Mouse (Mus musculus) activated CD4-positive, CD25-positive, alpha-beta regulatory T cell, adult 4 months (primary cell): ENCODE measurements around the gene Hao2. TPM values are rescaled to one million over a fixed set of nuclear protein-coding genes. Genes with fewer than 3 reads are reported as not detected.

Experiments
- ATAC-seq: one replicate; pipeline ENCODE4 v1.8.0; 2017
- polyA plus RNA-seq, 2 experiments: library from polyadenylated mRNA; unstranded; fragments of 100-300 nt; shearing (Covaris generic); gene quantifications; one replicate each; pipeline ENCODE4 v1.2.1; 2017

Gene Hao2
- polyA plus RNA-seq, 2 experiments from 2014 or later, result not detected

DNA sequence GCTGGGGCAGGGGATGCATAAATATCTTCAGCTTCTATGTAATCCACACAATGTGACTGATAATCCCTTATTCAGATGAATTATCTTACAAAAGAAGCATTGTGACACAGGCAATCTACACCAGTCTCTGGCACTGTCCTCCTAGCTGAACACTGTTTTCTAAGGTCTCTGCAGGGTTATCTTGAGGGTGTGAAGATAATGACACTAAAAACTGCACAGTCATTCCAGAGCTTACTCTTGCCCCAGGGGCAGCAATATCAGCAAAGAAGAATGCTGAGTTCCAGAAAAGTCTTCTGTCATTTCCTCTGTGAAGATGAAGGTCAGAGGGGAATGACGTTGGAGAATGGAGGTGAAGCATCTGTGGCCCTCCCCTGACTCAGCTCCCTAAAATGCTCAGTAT is 36.1 kb downstream of the Hao2 start:
- ATAC-seq, result no peak

DNA sequence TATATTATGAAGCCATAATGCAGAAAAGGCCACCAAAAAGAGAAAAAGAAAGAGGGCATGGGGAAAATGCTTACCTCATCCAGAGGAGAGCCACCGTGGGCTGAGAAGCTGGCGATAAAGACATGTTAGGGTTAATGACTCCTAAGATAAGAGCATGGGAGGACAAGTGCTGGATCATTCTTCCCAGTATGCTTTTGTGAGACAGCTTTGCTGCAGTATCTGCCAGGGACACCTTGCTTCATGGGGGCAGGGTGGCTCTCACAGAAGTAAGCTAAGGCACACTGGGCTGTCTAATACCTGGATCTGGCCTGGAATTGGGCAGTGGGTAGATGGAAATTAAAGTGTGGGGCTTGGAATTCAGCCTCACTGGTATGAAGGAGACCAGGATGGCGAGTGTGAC is 37.9 kb downstream of the Hao2 start:
- ATAC-seq, result no peak

DNA sequence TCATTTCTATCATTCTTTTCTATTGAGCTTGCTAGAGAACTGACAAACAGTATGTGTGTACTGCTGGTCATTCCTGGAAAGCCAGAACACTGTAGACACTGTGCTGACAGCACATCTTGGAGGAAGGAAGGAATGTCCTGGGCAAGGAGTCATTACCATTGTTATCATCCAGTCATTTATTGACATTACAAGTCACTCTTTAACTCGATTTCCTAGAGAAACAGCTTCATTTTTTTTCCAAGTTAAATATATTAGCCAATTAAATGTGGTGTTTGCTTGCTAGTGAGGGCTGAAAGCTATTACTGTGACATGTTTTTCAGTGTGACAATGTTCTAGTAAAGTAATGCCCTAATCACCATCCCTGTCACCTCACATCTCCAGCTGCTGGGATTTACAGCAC is 39.4 kb downstream of the Hao2 start:
- no peak for ATAC-seq

DNA sequence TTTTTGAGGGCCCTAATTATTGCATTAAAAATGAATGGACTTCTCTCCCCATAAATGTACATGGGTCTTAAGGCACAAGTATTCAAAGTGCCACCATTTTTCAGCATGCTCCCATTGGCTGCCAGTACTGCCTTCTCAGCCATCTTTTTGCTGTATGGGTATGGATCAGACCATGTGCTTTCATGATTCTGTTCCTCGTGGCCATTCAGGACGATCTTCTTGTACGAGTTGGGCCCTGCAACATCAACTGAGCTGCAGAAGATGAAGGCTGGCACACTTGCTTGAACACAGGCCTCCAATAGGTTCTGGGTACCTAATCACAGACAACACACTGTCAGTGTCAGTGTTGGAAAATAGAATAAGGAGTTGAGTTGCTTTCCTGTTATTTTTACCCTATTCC is 40.0 kb downstream of the Hao2 start:
- no peak for ATAC-seq

DNA sequence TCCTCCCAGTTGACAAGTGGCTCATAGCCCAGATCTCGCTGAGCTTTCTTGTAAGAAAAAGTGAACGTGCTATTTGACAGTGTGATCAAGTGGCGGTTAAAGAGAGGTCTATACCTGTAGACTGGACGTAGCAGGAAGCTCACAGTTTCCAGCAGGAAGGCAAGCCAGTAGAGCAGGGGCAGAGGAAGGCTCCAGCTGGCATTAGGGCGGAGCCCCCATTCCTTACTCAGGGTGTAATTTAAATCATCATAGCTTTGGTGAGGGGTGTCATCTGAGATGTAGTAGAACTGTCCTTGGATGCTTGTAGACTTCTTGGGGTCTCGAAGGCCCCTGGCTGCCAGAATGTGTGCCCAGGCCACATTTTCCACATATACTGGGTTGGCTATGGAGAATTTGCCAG is 40.4 kb downstream of the Hao2 start:
- ATAC-seq, result no peak

DNA sequence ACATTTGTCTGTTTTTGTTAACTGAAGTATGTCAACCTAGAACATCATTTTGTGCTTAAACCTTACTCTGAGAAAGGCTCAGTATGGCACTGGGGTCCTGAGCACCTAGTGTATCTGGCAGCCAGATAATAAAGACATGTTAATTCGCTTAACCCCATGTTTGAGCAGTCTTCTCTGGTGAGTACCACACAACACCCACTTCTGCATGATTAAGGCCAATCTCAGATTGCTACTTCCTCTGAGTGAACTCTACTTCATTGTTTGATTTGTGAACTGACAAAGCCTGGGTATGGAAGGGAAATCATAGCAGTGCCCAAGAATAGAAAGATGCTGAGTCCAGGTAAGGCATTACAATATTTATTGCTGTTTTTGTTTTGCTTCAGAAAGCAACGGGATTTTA is 41.2 kb downstream of the Hao2 start:
- ATAC-seq, result no peak

DNA sequence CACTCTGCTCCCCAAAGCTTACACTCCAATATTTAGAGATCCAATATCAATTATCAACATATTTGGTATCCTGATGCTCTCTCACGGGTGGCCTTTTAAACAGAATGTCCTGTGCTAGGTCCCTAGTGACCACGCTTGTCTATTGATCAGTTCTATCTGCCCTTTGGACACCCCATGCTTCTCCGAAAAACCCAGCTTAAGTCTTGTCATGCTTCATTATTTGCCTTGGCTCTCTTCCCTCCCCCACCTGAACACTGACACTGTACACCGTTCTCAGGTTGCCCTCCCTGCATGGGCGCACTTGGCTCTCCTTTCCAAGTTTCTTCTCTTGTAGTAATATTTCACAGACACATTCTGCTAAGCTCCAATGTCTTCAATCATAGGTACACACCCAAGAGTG is 42.8 kb downstream of the Hao2 start:
- no peak for ATAC-seq

DNA sequence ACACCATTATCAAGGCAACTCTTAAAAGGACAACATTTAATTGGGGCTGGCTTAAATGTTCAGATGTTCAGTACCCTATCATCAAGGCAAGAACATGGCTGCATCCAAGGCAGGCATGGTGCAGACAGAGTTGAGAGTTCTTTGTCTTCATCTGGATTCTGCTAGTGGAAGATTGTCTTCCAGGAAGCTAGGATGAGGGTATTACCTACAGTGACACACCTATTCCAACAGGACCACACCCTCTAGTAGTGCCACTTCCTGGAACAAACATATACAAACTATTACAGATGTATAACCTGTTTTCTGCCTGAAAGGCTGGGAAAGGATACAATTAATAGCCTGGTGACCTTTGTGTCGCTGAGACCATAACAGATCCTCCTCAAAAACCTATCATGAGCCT is 44.1 kb downstream of the Hao2 start:
- no peak for ATAC-seq

Other genes starting within 250 kb of the Hao2 start
- gene Hsd3b2, start 168.7 kb downstream of the Hao2 start, polyA plus RNA-seq, result not detected
- under 1 TPM in 1 of 2 experiments, not detected in 1; 0.07 TPM for gene Hsd3b3, start 130.1 kb downstream of the Hao2 start, polyA plus RNA-seq
- gene Hsd3b6, start 78.8 kb downstream of the Hao2 start, polyA plus RNA-seq, result not detected
- gene Hsd3b1, start 33.4 kb downstream of the Hao2 start, polyA plus RNA-seq, result not detected
- 10 to 100 TPM in 1 of 2 experiments, 1 to 10 TPM in 1; 7.0 to 11.8 TPM for gene Wars2, start 247.8 kb upstream of the Hao2 start, polyA plus RNA-seq